Mouse (Mus musculus) G1E (cell line): ENCODE data around the gene Actc1.

Experiments used
- CTCF ChIP-seq: IDR thresholded peaks from 2 replicates; pipeline ENCODE4 v1.5.1; 2012; ENCODE audit warnings: low read depth, low read length, inconsistent platforms, mixed read lengths
- GATA1 ChIP-seq: IDR thresholded peaks from 2 replicates; pipeline ENCODE4 v1.6.1; 2012; ENCODE audit warnings: borderline replicate concordance, low read length, inconsistent platforms, mixed read lengths
- GATA2 ChIP-seq: IDR thresholded peaks from 2 replicates; pipeline ENCODE4 v1.6.1; 2012; ENCODE audit warnings: low read depth, low read length, inconsistent platforms, borderline replicate concordance
- POLR2AphosphoS5 ChIP-seq: IDR thresholded peaks from 2 replicates; pipeline ENCODE4 v1.6.1; 2012; ENCODE audit warnings: low read depth, low read length, inconsistent platforms; ENCODE audit not compliant: insufficient replicate concordance
- TAL1 ChIP-seq: conservative IDR thresholded peaks from 2 replicates; pipeline ENCODE4 v1.6.1; 2012; ENCODE audit warnings: low read depth, low read length, inconsistent platforms, mixed read lengths

- TF ChIP-seq CTCF = no peak
- TF ChIP-seq GATA1 = no peak
- no peak for TF ChIP-seq GATA2
- no peak for TF ChIP-seq POLR2AphosphoS5
- no peak for TF ChIP-seq TAL1
Observed at GRCm38 (mm10) chr2:114089862-114090261, 36.5 kb upstream of the Actc1 start.
